Mouse (Mus musculus): ENCODE data around the gene Arhgap15.

DNA sequence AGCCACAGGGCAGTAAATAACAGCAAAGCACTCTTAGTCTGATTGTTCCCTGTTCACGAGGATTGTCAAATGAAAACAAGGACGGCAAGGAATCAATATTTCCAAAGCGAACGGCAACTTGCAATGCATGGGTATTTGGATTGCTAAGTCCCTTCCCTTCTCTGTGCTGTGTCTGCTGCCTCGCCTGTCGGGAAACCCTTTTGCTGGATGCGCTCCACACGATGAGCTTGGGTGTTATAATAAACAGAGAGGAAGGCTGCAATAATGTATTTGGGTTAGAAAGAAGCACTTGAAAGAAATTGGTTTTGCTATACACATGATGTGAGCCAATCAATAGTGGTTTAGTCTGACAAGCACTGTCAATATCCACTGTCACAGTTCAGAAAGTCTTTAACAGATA is 357.7 kb downstream of the Arhgap15 start:
- no peak for TF ChIP-seq CTCF (IDR thresholded peaks at IDR 0.05; ENCODE audit: extremely low read depth, insufficient read length, insufficient replicate concordance, low read depth, low read length)
- no peak for TF ChIP-seq POLR2A (IDR thresholded peaks at IDR 0.05; ENCODE audit: low read depth, low read length)

Measured in small intestine, adult 2 months (tissue).